Mouse (Mus musculus) kidney, adult 2 months (tissue): ENCODE measurements around the gene Iars. TPM values are rescaled to one million over a fixed set of nuclear protein-coding genes. Genes with fewer than 3 reads are reported as not detected.
"Not testable (repeated sequence)": the region's sequence is repeated elsewhere in the genome, so short reads cannot be mapped to it uniquely, and the experiment has no call there.

Source experiments
- DNase-seq: peaks from one replicate; pipeline ENCODE4 v3.0.0; 2021
- H3K27ac ChIP-seq: fragments of 200-500 bp; 2 replicates; pipeline ENCODE4 v1.5.1; 2012; ENCODE audit warnings: low read depth, low read length, control low read depth, inconsistent platforms; ENCODE audit not compliant: insufficient read depth
- H3K27me3 ChIP-seq: fragments of 200-500 bp; replicated peaks from 2 replicates; pipeline ENCODE4 v1.6.1; 2012; ENCODE audit warnings: mild to moderate bottlenecking, moderate library complexity, low read length, inconsistent platforms; ENCODE audit not compliant: control insufficient read depth, insufficient read depth
- H3K36me3 ChIP-seq: fragments of 200-500 bp; 2 replicates; pipeline ENCODE4 v1.6.1; 2012; ENCODE audit warnings: mild to moderate bottlenecking, moderate library complexity, low read length, inconsistent platforms; ENCODE audit not compliant: control insufficient read depth, insufficient read depth
- H3K4me1 ChIP-seq: fragments of 200-500 bp; 2 replicates; pipeline ENCODE4 v1.6.1; 2011; ENCODE audit warnings: low read length; ENCODE audit not compliant: control insufficient read depth, insufficient read depth
- H3K4me3 ChIP-seq: fragments of 200-500 bp; 2 replicates; pipeline ENCODE4 v1.5.1; 2011; ENCODE audit warnings: mild to moderate bottlenecking, low read depth, low read length, control low read depth; ENCODE audit not compliant: insufficient read depth
- CTCF ChIP-seq: fragments of 200-500 bp; conservative IDR thresholded peaks from 2 replicates; pipeline ENCODE4 v1.5.1; 2011; ENCODE audit warnings: low read depth, mild to moderate bottlenecking, control low read depth, low read length, moderate library complexity, mixed read lengths; ENCODE audit not compliant: insufficient read depth, insufficient read length
- POLR2A ChIP-seq: fragments of 200-500 bp; IDR thresholded peaks from one replicate; pipeline ENCODE4 v1.6.1; 2011; ENCODE audit warnings: low read depth, low read length, control low read depth
- WGBS: fragments of 180-500 bp; shearing (Covaris S2); methylation state at CpG from one replicate; pipeline ENCODE4 v1.1.7; 2018; 5-methylcytosine and 5-hydroxymethylcytosine counted together
- polyA plus RNA-seq: library from polyadenylated mRNA; depleted of rRNA; stranded (reverse); fragments of >200 nt; gene quantifications from 2 replicates; pipeline ENCODE4 v1.2.3, GENCODE M21; 2012; rRNA removed

Gene Iars
- polyA plus RNA-seq, 1 experiment, result 19.5 TPM

DNA sequence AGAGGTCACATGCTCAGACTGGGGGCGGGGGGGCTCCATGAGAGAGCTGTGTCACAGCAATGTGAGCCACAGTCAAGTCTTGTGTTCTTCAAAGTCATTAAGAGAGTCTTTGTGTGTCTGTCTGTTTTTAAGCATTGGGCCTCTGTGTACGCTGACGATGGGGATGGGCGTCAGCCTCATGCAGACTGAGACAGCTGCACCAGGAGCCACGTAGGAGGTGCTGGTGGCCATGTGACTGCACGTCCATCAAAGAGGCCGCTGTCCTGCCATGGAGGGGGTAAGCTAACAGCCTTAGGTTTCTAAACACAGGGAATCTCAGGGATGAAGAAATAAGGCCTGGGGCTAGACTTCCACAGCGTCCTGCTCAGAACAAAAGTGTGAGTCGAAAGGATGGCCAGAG is 84.4 kb downstream of the Iars start:
- 48% methylated on average over 9 of the region's 9 CpGs for WGBS
- no peak for DNase-seq
- H3K27ac ChIP-seq, result no peak overlapping the region

GRCm38 (mm10) chr13:49768048-49768447 is 86.1 kb downstream of the Iars start:
- no peak for TF ChIP-seq CTCF
- Histone ChIP-seq H3K4me3 (no peak overlapping the region), H3K27ac (no peak overlapping the region), H3K36me3 (no peaks in the 10 kb centered on the region), H3K27me3 (no peaks in the 10 kb centered on the region), H3K4me1 (no peaks in the 10 kb centered on the region)
- 77% methylated on average over 2 of the region's 2 CpGs for WGBS
- DNase-seq, result no peak

More for the DNA sequence above, 84.4 kb downstream of the Iars start:
- H3K4me3 ChIP-seq, result no peak overlapping the region
- no peaks in the 10 kb centered on the region for H3K27me3 ChIP-seq
- H3K4me1 ChIP-seq, result no peaks in the 10 kb centered on the region
- H3K36me3 ChIP-seq, result no peaks in the 10 kb centered on the region
- TF ChIP-seq CTCF (no peak), POLR2A (no peak)

GRCm38 (mm10) chr13:49769111-49769510 is 87.2 kb downstream of the Iars start:
- no peak overlapping the region for H3K27ac ChIP-seq
- TF ChIP-seq CTCF, result no peak
- TF ChIP-seq POLR2A, result no peak
- no peaks in the 10 kb centered on the region for H3K4me1 ChIP-seq
- no peaks in the 10 kb centered on the region for H3K27me3 ChIP-seq
- H3K36me3 ChIP-seq, result no peaks in the 10 kb centered on the region
- no peak overlapping the region for H3K4me3 ChIP-seq
- DNase-seq, result no peak
- WGBS, result 54% methylated on average over 16 of the region's 16 CpGs

DNA sequence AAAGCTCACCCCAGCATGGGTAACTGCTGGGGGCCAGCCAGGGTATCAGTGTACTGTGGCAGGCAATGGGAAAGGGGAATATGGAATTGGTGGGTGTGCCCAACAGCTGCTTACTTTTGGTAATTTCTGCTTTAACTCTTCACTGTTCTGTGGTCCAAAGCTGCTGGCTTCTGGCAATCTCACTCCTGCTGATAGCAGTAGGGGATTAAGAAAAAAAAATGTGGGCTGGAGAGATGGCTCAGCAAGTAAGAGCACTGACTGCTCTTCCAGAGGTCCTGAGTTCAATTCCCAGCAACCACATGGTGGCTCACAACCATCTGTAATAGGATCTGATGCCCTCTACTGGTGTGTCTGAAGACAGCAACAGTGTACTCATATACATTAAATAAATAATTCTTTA is 89.6 kb downstream of the Iars start:
- H3K36me3 ChIP-seq, DNase-seq, H3K4me3 ChIP-seq, H3K27ac ChIP-seq, H3K4me1 ChIP-seq, H3K27me3 ChIP-seq: not testable (repeated sequence)

Other genes starting within 250 kb of the Iars start
- not detected in 2 replicates for gene Tes3-ps, start 188.8 kb upstream of the Iars start, polyA plus RNA-seq
- gene Ecm2, start 177.3 kb upstream of the Iars start, polyA plus RNA-seq, result 2.0 and 3.0 TPM in 2 replicates
- 0.56 and 1.0 TPM in 2 replicates for gene Aspn, start 137.7 kb upstream of the Iars start, polyA plus RNA-seq
- 0.69 and 0.70 TPM in 2 replicates for gene Omd, start 99.6 kb upstream of the Iars start, polyA plus RNA-seq
- 8.8 and 10.9 TPM in 2 replicates for gene Ogn, start 74.1 kb upstream of the Iars start, polyA plus RNA-seq
- 0.17 and 0.34 TPM in 2 replicates for gene Cenpp, start 29.3 kb upstream of the Iars start, polyA plus RNA-seq
- 1.3 and 2.3 TPM in 2 replicates for gene Nol8, start 29.0 kb upstream of the Iars start, polyA plus RNA-seq
- not detected in 2 replicates for gene Gm30302, start 116.9 kb downstream of the Iars start, polyA plus RNA-seq